Mouse (Mus musculus): ENCODE measurements at regions not wholly inside any gene's neighbourhood (a gene's known extent, or its start where the extent isn't known, plus 50 kb on each side); places are given as distances from the start of the nearest gene placed in this dataset.
A peak's percentile ranks its signal among the peaks of the same experiment; 100 is the strongest.

DNA sequence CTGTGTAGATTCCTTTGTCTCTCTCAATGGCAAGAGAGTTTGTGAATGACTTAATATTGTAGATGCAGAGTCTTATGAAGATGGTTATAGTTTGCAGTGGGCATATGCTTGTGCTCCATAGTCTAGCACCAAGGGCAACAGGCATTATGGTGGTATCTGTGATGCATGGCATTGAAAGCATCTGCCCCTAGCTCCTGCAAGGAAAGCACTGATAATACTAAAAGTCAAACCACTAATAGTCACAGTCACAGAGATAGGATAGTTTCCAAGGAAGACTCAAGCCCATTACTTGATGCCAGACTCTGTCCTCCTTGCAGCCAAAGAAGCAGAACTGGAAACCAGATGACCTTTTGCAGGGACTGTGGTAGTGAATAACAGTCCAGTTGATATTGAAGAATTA lies 158.8 kb downstream of the P2ry1 start:
- Histone ChIP-seq H3K27me3 (replicated peaks; ENCODE audit: control insufficient read depth, insufficient read depth, low read length) (no peaks in the 10 kb centered on the region), H3K4me1 (replicated peaks; ENCODE audit: control insufficient read depth, insufficient read depth, low read length) (no peaks in the 10 kb centered on the region), H3K4me3 (ENCODE audit: low read depth, low read length) (no peak overlapping the region), H3K4me2 (replicated peaks; ENCODE audit: low read depth) (no peak overlapping the region), H3K9ac (ENCODE audit: low read depth, low read length) (no peak overlapping the region), H3K36me3 (ENCODE audit: control insufficient read depth, insufficient read depth) (no peaks in the 10 kb centered on the region), H3K27ac (ENCODE audit: low read depth, low read length) (no peak overlapping the region), H3K9me3 (ENCODE audit: control insufficient read depth) (no peaks in the 10 kb centered on the region)
- no peak for TF ChIP-seq CTCF (IDR thresholded peaks at IDR 0.05; ENCODE audit: low read depth)
- ATAC-seq, result no peak

DNA sequence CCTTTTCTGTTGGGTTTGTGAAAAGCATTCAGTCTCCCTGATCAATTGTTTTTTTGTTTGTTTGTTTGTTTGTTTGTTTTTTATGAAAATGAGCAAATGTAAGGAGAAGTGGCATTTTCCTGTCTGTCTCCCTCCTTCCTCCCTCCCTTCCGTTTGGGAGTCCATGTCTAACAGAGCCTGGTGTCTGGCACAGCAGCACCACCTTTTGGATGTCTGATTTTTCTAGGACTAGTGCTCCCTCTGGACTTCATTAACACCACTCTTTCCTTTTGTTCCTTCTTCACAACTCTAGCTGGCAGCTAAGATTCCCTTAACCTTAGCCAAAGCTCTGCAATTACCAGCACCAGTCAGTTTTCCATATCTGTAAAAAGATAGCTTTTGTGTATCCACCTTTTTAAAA lies 175.6 kb upstream of the Rap2b start:
- WGBS, result 18% methylated on average over 1 of the region's 1 CpGs
- H3K9ac ChIP-seq (ENCODE audit: low read depth, low read length), result no peak overlapping the region
- H3K27ac ChIP-seq (ENCODE audit: low read depth, low read length), result no peak overlapping the region
- H3K9me3 ChIP-seq (ENCODE audit: control insufficient read depth), result no peaks in the 10 kb centered on the region
- no peak for ATAC-seq
- H3K4me1 ChIP-seq (replicated peaks; ENCODE audit: control insufficient read depth, insufficient read depth, low read length), result no peaks in the 10 kb centered on the region
- no peak overlapping the region for H3K4me3 ChIP-seq (ENCODE audit: low read depth, low read length)
- peak; percentile 80 for TF ChIP-seq CTCF (IDR thresholded peaks at IDR 0.05; ENCODE audit: low read depth)
- no peak overlapping the region for H3K4me2 ChIP-seq (replicated peaks; ENCODE audit: low read depth)
- H3K36me3 ChIP-seq (ENCODE audit: control insufficient read depth, insufficient read depth), result no peaks in the 10 kb centered on the region
- H3K27me3 ChIP-seq (replicated peaks; ENCODE audit: control insufficient read depth, insufficient read depth, low read length), result no peaks in the 10 kb centered on the region

DNA sequence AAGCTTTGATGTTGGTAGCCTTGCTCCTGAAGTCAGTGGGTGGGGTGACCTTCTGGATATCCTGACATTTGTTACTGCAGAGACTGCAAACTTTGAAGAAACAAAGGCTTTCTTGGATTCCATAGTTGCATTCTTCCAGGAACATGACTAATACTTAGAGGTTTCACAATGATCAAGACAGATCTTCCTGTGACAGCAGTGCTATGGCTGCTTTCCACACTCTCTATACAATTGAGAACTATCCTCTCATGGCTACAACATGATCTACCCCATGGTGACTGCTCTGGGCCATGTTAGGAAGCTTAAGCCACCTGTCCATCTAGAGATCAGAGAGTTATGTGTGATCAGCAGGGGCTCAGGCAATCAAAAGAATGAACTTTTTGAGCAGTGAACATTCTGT lies 172.8 kb upstream of the Rap2b start:
- no peaks in the 10 kb centered on the region for H3K36me3 ChIP-seq (ENCODE audit: control insufficient read depth, insufficient read depth)
- H3K9me3 ChIP-seq (ENCODE audit: control insufficient read depth), result no peaks in the 10 kb centered on the region
- TF ChIP-seq CTCF (IDR thresholded peaks at IDR 0.05; ENCODE audit: low read depth), result no peak
- no peak overlapping the region for H3K27ac ChIP-seq (ENCODE audit: low read depth, low read length)
- ATAC-seq, result no peak
- H3K4me3 ChIP-seq (ENCODE audit: low read depth, low read length), result no peak overlapping the region
- no peak overlapping the region for H3K4me2 ChIP-seq (replicated peaks; ENCODE audit: low read depth)
- H3K9ac ChIP-seq (ENCODE audit: low read depth, low read length), result no peak overlapping the region
- no peaks in the 10 kb centered on the region for H3K27me3 ChIP-seq (replicated peaks; ENCODE audit: control insufficient read depth, insufficient read depth, low read length)
- H3K4me1 ChIP-seq (replicated peaks; ENCODE audit: control insufficient read depth, insufficient read depth, low read length), result no peaks in the 10 kb centered on the region

DNA sequence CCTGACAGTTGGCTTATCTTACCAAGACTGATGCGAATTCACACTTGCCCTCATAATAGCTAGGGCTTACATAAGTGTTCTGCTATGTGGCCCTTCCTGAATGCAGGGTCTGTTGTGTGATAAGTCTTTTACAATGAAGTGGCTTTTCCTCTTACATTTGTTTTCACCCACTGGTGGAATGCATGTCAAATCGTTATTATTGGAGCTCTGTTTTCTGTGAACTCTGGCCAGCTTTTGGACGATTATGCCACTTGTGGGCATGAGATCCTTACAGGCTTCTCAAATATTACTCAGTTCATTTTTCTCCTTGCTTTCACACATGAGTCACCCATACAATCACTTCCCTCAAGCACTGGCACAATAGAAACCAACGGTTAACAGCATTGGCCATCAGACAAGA lies 144.9 kb upstream of the Rap2b start:
- H3K27ac ChIP-seq (ENCODE audit: low read depth, low read length), result no peak overlapping the region
- 66% methylated on average over 4 of the region's 4 CpGs for WGBS
- H3K4me2 ChIP-seq (replicated peaks; ENCODE audit: low read depth), result no peak overlapping the region
- no peaks in the 10 kb centered on the region for H3K27me3 ChIP-seq (replicated peaks; ENCODE audit: control insufficient read depth, insufficient read depth, low read length)
- ATAC-seq, result no peak
- no peak for TF ChIP-seq CTCF (IDR thresholded peaks at IDR 0.05; ENCODE audit: low read depth)
- H3K9ac ChIP-seq (ENCODE audit: low read depth, low read length), result no peak overlapping the region
- H3K4me1 ChIP-seq (replicated peaks; ENCODE audit: control insufficient read depth, insufficient read depth, low read length), result no peaks in the 10 kb centered on the region
- H3K4me3 ChIP-seq (ENCODE audit: low read depth, low read length), result no peak overlapping the region
- H3K36me3 ChIP-seq (ENCODE audit: control insufficient read depth, insufficient read depth), result no peaks in the 10 kb centered on the region
- no peaks in the 10 kb centered on the region for H3K9me3 ChIP-seq (ENCODE audit: control insufficient read depth)

DNA sequence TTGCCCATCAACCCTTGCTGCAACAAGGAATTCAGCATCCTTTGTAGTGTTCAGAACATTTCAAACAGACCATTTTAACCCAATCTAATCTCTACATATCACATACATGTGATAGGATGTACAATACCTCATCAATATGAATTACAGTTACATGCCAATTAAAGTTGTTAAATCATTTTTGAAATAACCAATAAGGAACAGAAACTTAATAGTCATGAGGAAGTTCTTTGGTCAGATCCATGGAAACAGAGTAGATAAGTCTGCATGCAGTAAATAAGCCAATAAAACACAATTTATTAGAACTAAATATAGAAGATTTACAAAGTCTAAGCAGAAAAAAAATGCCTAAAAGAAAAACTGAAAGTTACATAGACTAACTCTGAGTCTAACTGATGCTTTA lies 136.9 kb upstream of the Rap2b start:
- H3K36me3 ChIP-seq (ENCODE audit: control insufficient read depth, insufficient read depth), result no peaks in the 10 kb centered on the region
- H3K9ac ChIP-seq (ENCODE audit: low read depth, low read length), result no peak overlapping the region
- TF ChIP-seq CTCF (IDR thresholded peaks at IDR 0.05; ENCODE audit: low read depth), result no peak
- no peak overlapping the region for H3K4me3 ChIP-seq (ENCODE audit: low read depth, low read length)
- H3K4me1 ChIP-seq (replicated peaks; ENCODE audit: control insufficient read depth, insufficient read depth, low read length), result no peaks in the 10 kb centered on the region
- ATAC-seq, result no peak
- H3K27me3 ChIP-seq (replicated peaks; ENCODE audit: control insufficient read depth, insufficient read depth, low read length), result no peaks in the 10 kb centered on the region
- no peak overlapping the region for H3K27ac ChIP-seq (ENCODE audit: low read depth, low read length)
- no peak overlapping the region for H3K4me2 ChIP-seq (replicated peaks; ENCODE audit: low read depth)
- H3K9me3 ChIP-seq (ENCODE audit: control insufficient read depth), result no peaks in the 10 kb centered on the region

DNA sequence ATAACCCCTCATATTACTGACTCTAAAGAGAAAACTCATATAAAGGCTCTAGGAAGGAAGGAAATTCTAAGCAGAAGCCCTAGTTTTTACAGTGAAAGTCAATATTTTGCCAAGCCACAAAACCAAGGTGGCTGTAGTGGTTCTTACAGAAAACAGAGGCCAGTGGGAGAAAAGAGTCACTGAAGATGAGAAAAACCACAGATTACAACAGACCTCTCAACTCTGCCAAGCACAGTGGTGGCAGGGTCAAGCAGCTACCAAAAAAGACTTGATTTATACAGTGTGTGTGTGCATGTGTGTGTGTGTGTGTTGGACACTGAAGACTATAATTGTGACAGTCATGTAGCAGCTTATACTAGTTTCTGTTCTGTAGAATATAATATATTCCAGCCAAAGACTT lies 136.4 kb upstream of the Rap2b start:
- Histone ChIP-seq H3K4me3 (ENCODE audit: low read depth, low read length) (no peak overlapping the region), H3K4me2 (replicated peaks; ENCODE audit: low read depth) (no peak overlapping the region), H3K36me3 (ENCODE audit: control insufficient read depth, insufficient read depth) (no peaks in the 10 kb centered on the region), H3K27me3 (replicated peaks; ENCODE audit: control insufficient read depth, insufficient read depth, low read length) (no peaks in the 10 kb centered on the region), H3K27ac (ENCODE audit: low read depth, low read length) (no peak overlapping the region), H3K4me1 (replicated peaks; ENCODE audit: control insufficient read depth, insufficient read depth, low read length) (no peaks in the 10 kb centered on the region), H3K9me3 (ENCODE audit: control insufficient read depth) (no peaks in the 10 kb centered on the region), H3K9ac (ENCODE audit: low read depth, low read length) (no peak overlapping the region)
- no peak for TF ChIP-seq CTCF (IDR thresholded peaks at IDR 0.05; ENCODE audit: low read depth)
- ATAC-seq, result no peak

DNA sequence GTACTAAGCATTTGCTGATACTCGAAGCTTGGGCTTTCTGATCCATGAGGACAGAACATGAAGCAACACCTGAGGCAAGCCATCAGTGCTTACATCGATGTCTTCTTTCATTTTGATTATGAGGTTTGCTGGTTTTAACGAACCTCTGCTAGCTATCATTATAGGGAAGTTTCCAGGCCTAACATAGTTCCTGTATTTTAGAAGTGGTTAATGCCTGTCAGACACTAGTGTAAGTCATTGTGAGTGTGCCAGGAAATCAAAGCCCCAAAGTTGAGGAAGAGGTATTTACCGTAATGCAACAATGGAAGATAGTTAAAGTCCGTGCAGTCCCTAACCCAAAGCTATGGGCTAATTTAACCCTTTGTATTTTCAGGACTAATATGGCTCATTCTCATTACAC lies 120.1 kb upstream of the Rap2b start:
- no peaks in the 10 kb centered on the region for H3K36me3 ChIP-seq (ENCODE audit: control insufficient read depth, insufficient read depth)
- 80% methylated on average over 5 of the region's 5 CpGs for WGBS
- ATAC-seq, result no peak
- H3K27me3 ChIP-seq (replicated peaks; ENCODE audit: control insufficient read depth, insufficient read depth, low read length), result no peaks in the 10 kb centered on the region
- H3K4me1 ChIP-seq (replicated peaks; ENCODE audit: control insufficient read depth, insufficient read depth, low read length), result no peaks in the 10 kb centered on the region
- H3K4me3 ChIP-seq (ENCODE audit: low read depth, low read length), result no peak overlapping the region
- H3K9ac ChIP-seq (ENCODE audit: low read depth, low read length), result no peak overlapping the region
- TF ChIP-seq CTCF (IDR thresholded peaks at IDR 0.05; ENCODE audit: low read depth), result no peak
- no peak overlapping the region for H3K4me2 ChIP-seq (replicated peaks; ENCODE audit: low read depth)
- H3K27ac ChIP-seq (ENCODE audit: low read depth, low read length), result no peak overlapping the region
- no peaks in the 10 kb centered on the region for H3K9me3 ChIP-seq (ENCODE audit: control insufficient read depth)
